Mouse (Mus musculus) CD4-positive, CD25-positive, alpha-beta regulatory T cell, adult 2 months (primary cell): Measurements from ENCODE around the gene Galnt14.

Source experiments
- DNase-seq: peaks from one replicate; pipeline ENCODE4 v3.0.0-alpha.2; 2012; ENCODE audit warnings: low read depth, low spot score

Gene Galnt14

GRCm38 (mm10) chr17:73668996-73669395, 41.3 kb downstream of the Galnt14 start:
- DNase-seq, result no peak

GRCm38 (mm10) chr17:73663237-73663636, 47.0 kb downstream of the Galnt14 start:
- no peak for DNase-seq

GRCm38 (mm10) chr17:73658731-73659445, 51.4 kb downstream of the Galnt14 start:
- DNase-seq, result no peak

- peak; percentile 8 for DNase-seq
Measured at GRCm38 (mm10) chr17:73656373-73656772, 53.9 kb downstream of the Galnt14 start.

GRCm38 (mm10) chr17:73654261-73654660, 56.0 kb downstream of the Galnt14 start:
- no peak for DNase-seq

GRCm38 (mm10) chr17:73649371-73649770, 60.9 kb downstream of the Galnt14 start:
- no peak for DNase-seq

GRCm38 (mm10) chr17:73641676-73642075, 68.6 kb downstream of the Galnt14 start:
- no peak for DNase-seq

GRCm38 (mm10) chr17:73640117-73640480, 70.2 kb downstream of the Galnt14 start:
- no peak for DNase-seq

GRCm38 (mm10) chr17:73639401-73640116, 70.7 kb downstream of the Galnt14 start:
- DNase-seq, result no peak

- no peak for DNase-seq
Measured at GRCm38 (mm10) chr17:73636988-73637387, 73.3 kb downstream of the Galnt14 start.

- DNase-seq, result no peak
Measured at GRCm38 (mm10) chr17:73634896-73635295, 75.4 kb downstream of the Galnt14 start.

- DNase-seq, result no peak
Measured at GRCm38 (mm10) chr17:73633991-73634710, 76.1 kb downstream of the Galnt14 start.

- no peak for DNase-seq
Measured at GRCm38 (mm10) chr17:73628263-73628914, 81.9 kb downstream of the Galnt14 start.

- no peak for DNase-seq
Measured at GRCm38 (mm10) chr17:73626912-73627311, 83.3 kb downstream of the Galnt14 start.

- DNase-seq, result no peak
Measured at GRCm38 (mm10) chr17:73620049-73620448, 90.2 kb downstream of the Galnt14 start.

GRCm38 (mm10) chr17:73602552-73603478, 107.4 kb downstream of the Galnt14 start:
- DNase-seq, result no peak

- no peak for DNase-seq
Measured at GRCm38 (mm10) chr17:73599923-73600322, 110.3 kb downstream of the Galnt14 start.

- DNase-seq, result no peak
Measured at GRCm38 (mm10) chr17:73592081-73592480, 118.2 kb downstream of the Galnt14 start.

- DNase-seq, result no peak
Measured at GRCm38 (mm10) chr17:73587573-73587972, 122.7 kb downstream of the Galnt14 start.

- no peak for DNase-seq
Measured at GRCm38 (mm10) chr17:73574186-73574585, 136.1 kb downstream of the Galnt14 start.

- DNase-seq, result no peak
Measured at GRCm38 (mm10) chr17:73572881-73573280, 137.4 kb downstream of the Galnt14 start.
